Mouse (Mus musculus): ENCODE measurements at regions not wholly inside any gene's neighbourhood (a gene's known extent, or its start where the extent isn't known, plus 50 kb on each side); places are given as distances from the start of the nearest gene placed in this dataset.
A peak's percentile ranks its signal among the peaks of the same experiment; 100 is the strongest.

DNA sequence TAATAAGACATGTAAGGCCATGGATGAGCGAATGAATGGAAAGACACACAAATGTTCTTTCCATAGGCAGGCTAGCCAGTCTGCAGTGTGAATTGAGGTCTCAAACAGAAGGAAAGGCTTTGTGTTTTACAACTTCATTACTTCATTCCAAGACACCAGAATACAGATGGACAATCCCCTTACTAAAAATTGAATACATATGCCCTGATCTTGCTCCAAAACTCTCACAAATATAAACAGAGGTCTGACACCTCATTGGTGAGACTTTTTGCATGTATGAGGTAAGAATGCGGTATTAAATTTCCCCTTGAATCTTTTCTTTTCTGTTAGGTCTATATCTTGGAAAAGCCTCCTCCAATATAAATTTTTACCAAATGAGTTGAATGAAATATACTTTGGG lies 363.3 kb downstream of the Galc start:
- no peak overlapping the region for H3K27ac ChIP-seq (replicated peaks)
- H3K4me1 ChIP-seq = peaks cover 6% of the 10 kb centered on the region; the same call in 1 of the 2 replicates
- no peak overlapping the region for H3K4me3 ChIP-seq
- no peaks in the 10 kb centered on the region for H3K36me3 ChIP-seq
- H3K4me2 ChIP-seq (replicated peaks) = no peak overlapping the region
- no peak overlapping the region for H3K9ac ChIP-seq (replicated peaks)
- WGBS = 91% methylated on average over 2 of the region's 2 CpGs
- H3K9me3 ChIP-seq = no peaks in the 10 kb centered on the region
- H3K27me3 ChIP-seq = no peaks in the 10 kb centered on the region
- ATAC-seq (replicated peaks) = no peak

DNA sequence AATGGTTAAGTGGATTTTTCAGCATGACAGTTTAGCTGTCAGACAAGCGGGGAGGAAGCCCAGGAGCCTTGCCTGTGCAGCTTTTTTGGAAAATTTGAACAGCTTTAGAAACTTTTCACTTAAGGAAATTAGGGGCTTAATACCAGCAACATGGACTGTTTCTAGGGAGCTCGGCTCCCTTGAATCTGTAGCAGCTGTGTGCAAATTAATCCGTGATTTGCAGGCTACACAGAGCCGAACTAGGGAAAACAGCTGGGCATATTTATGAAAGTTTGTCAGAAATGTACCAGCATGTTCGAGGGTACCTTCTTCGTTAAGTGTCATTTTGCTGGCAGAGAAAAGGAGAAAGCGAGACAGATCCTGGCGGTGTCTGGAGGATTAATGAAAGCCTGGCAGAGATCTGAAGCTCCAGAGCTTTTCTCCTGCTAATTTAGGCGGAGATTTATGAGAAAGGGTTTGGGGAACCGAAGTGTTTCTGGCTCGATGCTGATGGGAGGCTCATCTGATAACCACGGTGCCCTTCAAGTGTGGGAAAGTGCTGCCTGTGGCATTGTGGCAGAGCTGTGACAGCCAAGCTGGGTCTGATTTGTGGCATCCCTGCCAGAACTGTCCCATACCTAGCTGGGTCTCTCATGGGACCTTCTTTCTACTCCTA lies 370.3 kb downstream of the Galc start:
- 2% methylated on average over 12 of the region's 12 CpGs for WGBS
- peak; percentile 88 for ATAC-seq (replicated peaks)
- H3K4me1 ChIP-seq = peaks cover 22% of the 10 kb centered on the region
- peak overlapping the region; percentile 86 for H3K27ac ChIP-seq (replicated peaks)
- 0 out of 2 replicates have a peak overlapping the region, but pooled peaks have one; percentile 0 for H3K4me3 ChIP-seq
- H3K9ac ChIP-seq (replicated peaks) = no peak overlapping the region
- no peaks in the 10 kb centered on the region for H3K9me3 ChIP-seq
- no peaks in the 10 kb centered on the region for H3K36me3 ChIP-seq
- no peaks in the 10 kb centered on the region for H3K27me3 ChIP-seq
- peak overlapping the region; percentile 28 for H3K4me2 ChIP-seq (replicated peaks)

DNA sequence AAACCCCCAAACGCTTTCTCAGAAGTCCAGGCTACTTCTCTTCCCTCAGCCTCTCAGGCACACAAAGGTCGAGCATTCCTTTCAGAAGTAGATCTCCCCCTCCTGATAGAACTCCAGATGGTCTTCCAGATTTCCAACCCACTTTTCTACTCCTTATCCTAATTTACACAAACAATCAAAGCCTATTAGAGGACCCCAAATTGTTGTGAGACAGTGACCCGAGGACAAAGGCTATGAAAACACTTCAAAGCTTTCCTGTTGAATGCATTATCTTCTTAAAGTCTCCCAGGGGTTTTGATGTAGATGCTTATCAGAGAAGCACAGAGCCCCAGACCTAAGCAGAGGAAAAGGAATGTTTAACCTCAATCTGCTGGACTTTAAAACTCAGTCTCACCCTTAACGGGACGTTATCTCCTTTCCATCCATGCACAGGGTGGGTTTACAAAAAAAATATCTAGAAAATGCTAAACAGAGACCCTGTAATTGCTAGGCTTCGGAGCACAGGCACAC lies 370.9 kb downstream of the Galc start:
- Histone ChIP-seq H3K4me3 (0 out of 2 replicates have a peak overlapping the region, but pooled peaks have one; percentile 0), H3K4me2 (replicated peaks) (peak overlapping the region; percentile 28), H3K27ac (replicated peaks) (peak overlapping the region; percentile 86), H3K36me3 (no peaks in the 10 kb centered on the region), H3K27me3 (no peaks in the 10 kb centered on the region), H3K4me1 (peaks cover 22% of the 10 kb centered on the region), H3K9me3 (no peaks in the 10 kb centered on the region), H3K9ac (replicated peaks) (no peak overlapping the region)
- ATAC-seq (replicated peaks) = no peak; the same call in 1 of the 2 replicates
- 2% methylated on average over 6 of the region's 6 CpGs for WGBS

- H3K9ac ChIP-seq (replicated peaks) = no peak overlapping the region
- H3K9me3 ChIP-seq = no peaks in the 10 kb centered on the region
- H3K27ac ChIP-seq (replicated peaks) = no peak overlapping the region
- 74% methylated on average over 4 of the region's 4 CpGs for WGBS
- no peaks in the 10 kb centered on the region for H3K27me3 ChIP-seq
- no peak overlapping the region for H3K4me3 ChIP-seq
- no peaks in the 10 kb centered on the region for H3K4me1 ChIP-seq
- no peak for ATAC-seq (replicated peaks)
- H3K36me3 ChIP-seq = no peaks in the 10 kb centered on the region
- H3K4me2 ChIP-seq (replicated peaks) = no peak overlapping the region
Measured at GRCm38 (mm10) chr12:97882439-97882838, 376.8 kb downstream of the Galc start.

DNA sequence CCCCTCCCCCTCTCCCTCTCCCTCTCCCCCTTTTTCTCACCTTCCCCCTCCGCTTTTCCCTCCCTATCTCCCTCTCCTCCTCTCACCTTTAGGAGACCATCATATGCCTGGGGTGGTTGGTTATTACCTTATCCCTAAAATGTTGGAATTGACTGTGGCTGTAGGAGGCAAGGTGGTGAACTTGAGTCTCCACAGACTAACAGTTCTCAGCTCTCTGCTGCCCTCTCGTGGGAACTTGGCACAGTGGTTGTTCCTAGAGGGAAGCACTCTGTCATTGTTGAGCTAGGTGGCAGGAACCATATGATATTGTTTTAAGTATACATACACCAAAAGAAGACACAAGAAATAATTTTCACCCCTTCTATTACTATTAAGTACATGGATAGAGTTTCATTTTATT lies 386.9 kb downstream of the Galc start:
- Histone ChIP-seq H3K4me3 (no peak overlapping the region), H3K9me3 (no peaks in the 10 kb centered on the region), H3K4me1 (no peaks in the 10 kb centered on the region), H3K27ac (replicated peaks) (no peak overlapping the region), H3K36me3 (no peaks in the 10 kb centered on the region), H3K4me2 (replicated peaks) (no peak overlapping the region), H3K9ac (replicated peaks) (no peak overlapping the region), H3K27me3 (no peaks in the 10 kb centered on the region)
- ATAC-seq (replicated peaks) = peak; percentile 81
- WGBS = 7% methylated on average over 2 of the region's 2 CpGs

- no peaks in the 10 kb centered on the region for H3K4me1 ChIP-seq
- H3K4me2 ChIP-seq (replicated peaks) = no peak overlapping the region
- ATAC-seq (replicated peaks) = no peak
- no peak overlapping the region for H3K9ac ChIP-seq (replicated peaks)
- H3K9me3 ChIP-seq = no peaks in the 10 kb centered on the region
- no peak overlapping the region for H3K27ac ChIP-seq (replicated peaks)
- H3K36me3 ChIP-seq = no peaks in the 10 kb centered on the region
- 61% methylated on average over 3 of the region's 3 CpGs for WGBS
- H3K4me3 ChIP-seq = no peak overlapping the region
- no peaks in the 10 kb centered on the region for H3K27me3 ChIP-seq
Measured at GRCm38 (mm10) chr12:97862921-97863320, 396.3 kb downstream of the Galc start.

GRCm38 (mm10) chr12:97836202-97836908 lies 422.9 kb downstream of the Galc start:
- no peak overlapping the region for H3K9ac ChIP-seq (replicated peaks)
- H3K4me3 ChIP-seq = no peak overlapping the region
- WGBS = 43% methylated on average over 8 of the region's 8 CpGs
- H3K36me3 ChIP-seq = no peaks in the 10 kb centered on the region
- H3K27ac ChIP-seq (replicated peaks) = peak overlapping the region; percentile 78
- no peaks in the 10 kb centered on the region for H3K9me3 ChIP-seq
- ATAC-seq (replicated peaks) = peak; percentile 100
- no peaks in the 10 kb centered on the region for H3K27me3 ChIP-seq
- H3K4me2 ChIP-seq (replicated peaks) = no peak overlapping the region
- H3K4me1 ChIP-seq = peaks cover 11% of the 10 kb centered on the region

DNA sequence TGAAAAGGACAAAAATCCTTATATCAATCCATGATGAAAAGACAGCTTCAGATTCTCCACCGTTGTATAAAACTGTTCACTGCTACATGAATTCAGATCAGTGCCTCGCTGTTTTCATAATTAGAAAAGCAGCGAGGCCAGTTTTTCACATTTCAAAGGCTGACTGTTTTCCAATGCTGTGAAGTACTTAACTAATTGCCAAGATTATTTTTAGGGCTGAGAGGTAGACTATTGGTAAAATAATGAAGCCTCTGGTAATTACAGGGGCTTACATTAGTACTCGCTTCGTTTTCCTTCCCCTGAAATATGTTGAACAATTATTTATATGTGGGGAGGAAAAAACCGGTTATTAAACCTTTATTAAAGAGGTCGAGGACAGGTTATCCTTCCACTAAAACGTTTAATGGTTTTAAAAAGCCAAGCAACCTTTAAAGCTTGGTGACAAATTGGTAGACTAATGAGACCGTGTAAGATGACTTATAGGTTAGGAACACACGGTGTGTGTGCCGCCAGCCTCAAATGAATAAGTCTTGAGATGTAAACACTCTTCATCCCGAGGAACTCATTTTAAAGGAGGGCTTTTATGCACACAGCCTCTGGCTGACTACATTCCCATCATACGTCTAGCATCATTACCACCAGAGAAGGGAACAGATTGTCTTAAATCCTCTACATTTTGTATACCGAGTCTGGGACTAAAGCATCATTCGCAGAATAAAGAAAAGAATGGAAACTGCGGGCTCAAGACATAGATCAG lies 465.7 kb downstream of the Galc start:
- Histone ChIP-seq H3K9me3 (no peaks in the 10 kb centered on the region), H3K27me3 (no peaks in the 10 kb centered on the region), H3K9ac (replicated peaks) (no peak overlapping the region), H3K36me3 (no peaks in the 10 kb centered on the region), H3K4me1 (peaks cover 13% of the 10 kb centered on the region), H3K4me2 (replicated peaks) (peak overlapping the region; percentile 35), H3K27ac (replicated peaks) (peak overlapping the region; percentile 60), H3K4me3 (no peak overlapping the region)
- 14% methylated on average over 16 of the region's 16 CpGs for WGBS
- peak; percentile 74 for ATAC-seq (replicated peaks)

DNA sequence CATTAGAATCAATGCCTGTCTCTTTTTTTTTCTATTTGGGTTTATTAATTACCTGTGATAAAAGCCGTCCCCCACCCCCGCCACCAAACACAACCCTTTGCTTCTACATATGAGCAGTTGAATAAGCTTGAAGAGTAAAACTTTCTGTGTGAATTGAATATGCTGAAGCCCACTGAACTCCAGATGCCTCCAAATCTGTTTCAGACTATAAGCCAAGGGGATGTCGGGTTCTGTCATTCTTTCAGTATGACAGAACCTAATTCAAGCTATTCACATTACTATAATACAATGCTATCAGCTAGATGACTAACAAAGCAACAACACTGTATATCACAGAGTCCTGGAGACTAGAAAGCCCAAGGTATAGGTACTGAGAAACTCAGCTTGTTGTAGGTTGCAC lies 475.8 kb downstream of the Galc start:
- WGBS = 75% methylated on average over 3 of the region's 3 CpGs

DNA sequence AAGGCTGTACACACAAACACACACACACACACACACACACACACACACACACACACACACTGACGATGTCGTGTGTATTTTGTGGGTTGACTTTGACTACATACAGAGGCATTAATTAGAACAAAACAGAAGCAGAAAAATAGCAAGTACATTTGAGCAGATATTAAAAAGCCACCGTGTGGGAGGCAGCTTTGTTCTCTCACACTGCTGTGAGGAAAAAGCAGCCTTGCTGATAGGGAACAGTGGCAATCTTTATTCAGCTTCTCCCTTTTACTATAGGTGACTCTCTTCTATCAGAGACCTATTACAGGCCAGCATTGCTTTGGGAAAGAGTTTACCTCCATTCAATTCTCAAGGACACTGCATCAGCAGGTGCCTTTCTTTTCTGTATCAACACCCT lies 500.1 kb downstream of the Galc start:
- H3K36me3 ChIP-seq = no peaks in the 10 kb centered on the region
- no peak overlapping the region for H3K27ac ChIP-seq (replicated peaks)
- H3K4me2 ChIP-seq (replicated peaks) = no peak overlapping the region
- no peaks in the 10 kb centered on the region for H3K9me3 ChIP-seq
- H3K27me3 ChIP-seq = no peaks in the 10 kb centered on the region
- no peak; the same call in 1 of the 2 replicates for ATAC-seq (replicated peaks)
- H3K4me3 ChIP-seq = no peak overlapping the region
- 54% methylated on average over 3 of the region's 3 CpGs for WGBS
- no peak overlapping the region for H3K9ac ChIP-seq (replicated peaks)
- 0 out of 2 replicates have a peak, but pooled peaks cover 3% of the 10 kb centered on the region for H3K4me1 ChIP-seq

More for the DNA sequence above, 475.8 kb downstream of the Galc start:
- H3K9me3 ChIP-seq = no peaks in the 10 kb centered on the region
- no peak overlapping the region for H3K9ac ChIP-seq (replicated peaks)
- H3K27me3 ChIP-seq = no peaks in the 10 kb centered on the region
- H3K4me3 ChIP-seq = no peak overlapping the region
- no peak overlapping the region for H3K4me2 ChIP-seq (replicated peaks)
- no peaks in the 10 kb centered on the region for H3K36me3 ChIP-seq
- H3K27ac ChIP-seq (replicated peaks) = no peak overlapping the region
- no peak for ATAC-seq (replicated peaks)
- H3K4me1 ChIP-seq = no peaks in the 10 kb centered on the region

GRCm38 (mm10) chr12:97758624-97759023 lies 500.6 kb downstream of the Galc start:
- Histone ChIP-seq H3K9me3 (no peaks in the 10 kb centered on the region), H3K36me3 (no peaks in the 10 kb centered on the region), H3K4me1 (0 out of 2 replicates have a peak, but pooled peaks cover 3% of the 10 kb centered on the region), H3K4me3 (no peak overlapping the region), H3K4me2 (replicated peaks) (no peak overlapping the region), H3K27me3 (no peaks in the 10 kb centered on the region), H3K9ac (replicated peaks) (no peak overlapping the region), H3K27ac (replicated peaks) (no peak overlapping the region)
- WGBS = 44% methylated on average over 2 of the region's 2 CpGs
- no peak for ATAC-seq (replicated peaks)

DNA sequence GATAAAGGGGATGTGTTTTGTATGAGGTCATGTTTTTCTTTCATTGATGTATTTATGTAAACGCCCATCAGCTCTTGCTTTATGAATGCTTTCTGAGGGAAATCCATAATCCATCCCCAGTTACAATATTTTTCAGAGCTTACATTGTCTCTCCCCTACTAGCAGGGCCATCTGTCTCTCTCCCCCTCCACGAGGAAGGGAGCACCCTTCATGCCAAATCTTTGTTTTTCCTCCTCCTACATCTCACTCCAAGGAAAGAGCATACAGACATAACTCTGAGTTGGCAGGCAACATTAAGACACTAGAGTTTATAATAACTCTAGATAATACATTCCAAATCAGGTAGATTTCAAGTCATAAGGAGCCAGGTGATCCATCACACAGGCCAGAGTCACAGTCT lies 509.1 kb downstream of the Galc start:
- Histone ChIP-seq H3K4me1 (no peaks in the 10 kb centered on the region), H3K4me2 (replicated peaks) (no peak overlapping the region), H3K9ac (replicated peaks) (no peak overlapping the region), H3K36me3 (no peaks in the 10 kb centered on the region), H3K27me3 (no peaks in the 10 kb centered on the region), H3K4me3 (no peak overlapping the region), H3K9me3 (no peaks in the 10 kb centered on the region), H3K27ac (replicated peaks) (no peak overlapping the region)
- 75% methylated on average over 2 of the region's 2 CpGs for WGBS
- no peak for ATAC-seq (replicated peaks)

All from forebrain, embryonic 15.5 days (tissue).